Mouse (Mus musculus) gastrocnemius, postnatal 25 days (tissue): ENCODE results near the gene Dennd5b. TPM values are rescaled to one million over a fixed set of nuclear protein-coding genes. Genes with fewer than 3 reads are reported as not detected.
"Not testable (repeated sequence)": the region's sequence is repeated elsewhere in the genome, so short reads cannot be mapped to it uniquely, and the experiment has no call there.

Source experiments
- DNase-seq: peaks from one replicate; pipeline ENCODE4 v3.0.0; 2022
- total RNA-seq, 2 experiments: library from RNA; stranded (reverse); gene quantifications; 1 replicate in 1 of 2; 2 replicates in 1 of 2; pipeline ENCODE4 v1.2.3; 2021

Gene Dennd5b
- total RNA-seq, 2 experiments from 2014 or later: 5.1 to 5.2 TPM

GRCm38 (mm10) chr6:149005009-149005408, 96.5 kb downstream of the Dennd5b start:
- no peak for DNase-seq

GRCm38 (mm10) chr6:148994327-148994999, 107.0 kb downstream of the Dennd5b start:
- no peak for DNase-seq

GRCm38 (mm10) chr6:148993117-148994077, 108.1 kb downstream of the Dennd5b start:
- DNase-seq: no peak

GRCm38 (mm10) chr6:148992373-148993116, 108.9 kb downstream of the Dennd5b start:
- DNase-seq: no peak

- no peak for DNase-seq
Measured at GRCm38 (mm10) chr6:148991660-148992372, 109.7 kb downstream of the Dennd5b start.

- DNase-seq: not testable (repeated sequence)
Measured at GRCm38 (mm10) chr6:148989792-148990491, 111.5 kb downstream of the Dennd5b start.

GRCm38 (mm10) chr6:148986003-148986402, 115.5 kb downstream of the Dennd5b start:
- DNase-seq: no peak

GRCm38 (mm10) chr6:148980495-148980894, 121.0 kb downstream of the Dennd5b start:
- no peak for DNase-seq

GRCm38 (mm10) chr6:148975096-148975495, 126.4 kb downstream of the Dennd5b start:
- DNase-seq: no peak

- DNase-seq: no peak
Measured at GRCm38 (mm10) chr6:148972891-148973290, 128.6 kb downstream of the Dennd5b start.

GRCm38 (mm10) chr6:148972059-148972848, 129.2 kb downstream of the Dennd5b start:
- no peak for DNase-seq

GRCm38 (mm10) chr6:148971385-148971940, 130.0 kb downstream of the Dennd5b start:
- no peak for DNase-seq

- DNase-seq: no peak
Measured at GRCm38 (mm10) chr6:148961285-148961684, 140.2 kb downstream of the Dennd5b start.

GRCm38 (mm10) chr6:148959540-148960238, 141.8 kb downstream of the Dennd5b start:
- DNase-seq: no peak

- DNase-seq: no peak
Measured at GRCm38 (mm10) chr6:148958712-148959111, 142.8 kb downstream of the Dennd5b start.

- no peak for DNase-seq
Measured at GRCm38 (mm10) chr6:148957046-148957445, 144.4 kb downstream of the Dennd5b start.

GRCm38 (mm10) chr6:148955641-148956420, 145.6 kb downstream of the Dennd5b start:
- no peak for DNase-seq

- no peak for DNase-seq
Measured at GRCm38 (mm10) chr6:148946881-148947405, 154.5 kb downstream of the Dennd5b start.
